Mouse (Mus musculus) heart, adult 8-10 months (tissue): ENCODE data around the gene Zgrf1. TPM values are rescaled to one million over a fixed set of nuclear protein-coding genes. Genes with fewer than 3 reads are reported as not detected.

ENCODE experiments used
- DNase-seq: peaks from one replicate; pipeline ENCODE4 v3.0.0; 2022; ENCODE audit warnings: low spot score
- total RNA-seq, 4 experiments: library from RNA; stranded (reverse); gene quantifications; 2 replicates each; pipeline ENCODE4 v1.2.4; 2022

Zgrf1 gene
- total RNA-seq, 4 experiments from 2014 or later = 0.63 to 0.97 (median 0.76) TPM

GRCm38 (mm10) chr3:127558201-127558600 lies 4.9 kb downstream of the Zgrf1 start:
- no peak for DNase-seq

GRCm38 (mm10) chr3:127562974-127563373 lies 9.7 kb downstream of the Zgrf1 start:
- no peak for DNase-seq

GRCm38 (mm10) chr3:127565129-127565528 lies 11.8 kb downstream of the Zgrf1 start:
- DNase-seq = no peak

GRCm38 (mm10) chr3:127572557-127572956 lies 19.3 kb downstream of the Zgrf1 start:
- DNase-seq = peak; percentile 69

GRCm38 (mm10) chr3:127597136-127597535 lies 43.8 kb downstream of the Zgrf1 start:
- DNase-seq = no peak

GRCm38 (mm10) chr3:127608109-127608508 lies 54.8 kb downstream of the Zgrf1 start:
- no peak for DNase-seq

GRCm38 (mm10) chr3:127625296-127625695 lies 72.0 kb downstream of the Zgrf1 start:
- no peak for DNase-seq

GRCm38 (mm10) chr3:127625701-127626399 lies 72.6 kb downstream of the Zgrf1 start:
- DNase-seq = no peak

- no peak for DNase-seq
Measured at GRCm38 (mm10) chr3:127626524-127626923, 73.2 kb downstream of the Zgrf1 start.

- DNase-seq = no peak
Measured at GRCm38 (mm10) chr3:127627151-127627955, 74.1 kb downstream of the Zgrf1 start.

GRCm38 (mm10) chr3:127627956-127628310 lies 74.6 kb downstream of the Zgrf1 start:
- no peak for DNase-seq

- no peak for DNase-seq
Measured at GRCm38 (mm10) chr3:127628311-127629184, 75.3 kb downstream of the Zgrf1 start.

- DNase-seq = no peak
Measured at GRCm38 (mm10) chr3:127630190-127630589, 76.9 kb downstream of the Zgrf1 start.

- no peak for DNase-seq
Measured at GRCm38 (mm10) chr3:127630735-127631372, 77.6 kb downstream of the Zgrf1 start.

GRCm38 (mm10) chr3:127631582-127631981 lies 78.3 kb downstream of the Zgrf1 start:
- DNase-seq = no peak

- no peak for DNase-seq
Measured at GRCm38 (mm10) chr3:127632531-127632930, 79.2 kb downstream of the Zgrf1 start.

- DNase-seq = no peak
Measured at GRCm38 (mm10) chr3:127633080-127634032, 80.1 kb downstream of the Zgrf1 start, which contains the start of gene Neurog2. Neurog2 (plus strand) TSS chr3:127633135.

GRCm38 (mm10) chr3:127634101-127634983 lies 81.1 kb downstream of the Zgrf1 start:
- DNase-seq = no peak

GRCm38 (mm10) chr3:127634984-127635349 lies 81.7 kb downstream of the Zgrf1 start:
- DNase-seq = no peak
